Mouse (Mus musculus): ENCODE measurements around the gene D1Pas1. TPM values are rescaled to one million over a fixed set of nuclear protein-coding genes. Genes with fewer than 3 reads are reported as not detected.

D1Pas1 gene
- total and polyA plus RNA-seq, 3 experiments, result not detected

GRCm38 (mm10) chr1:186988281-186988682 is 21.1 kb downstream of the D1Pas1 start:
- H3K4me3 ChIP-seq (ENCODE audit: control insufficient read depth in 1 of 2, insufficient read depth in 1 of 2, low read depth in 2 of 2, low read length in 2 of 2), result no peak overlapping the region
- DNase-seq (ENCODE audit: low read depth, low spot score), result no peak
- H3K27me3 ChIP-seq (ENCODE audit: control insufficient read depth in 1 of 2, insufficient read depth in 2 of 2, low read length in 2 of 2), result no peaks in the 10 kb centered on the region
- H3K9ac ChIP-seq (ENCODE audit: control insufficient read depth, low read depth, low read length, poor library complexity, severe bottlenecking), result no peak overlapping the region
- no peaks in the 10 kb centered on the region for H3K36me3 ChIP-seq (ENCODE audit: control insufficient read depth in 1 of 2, insufficient read depth in 2 of 2, low read length in 2 of 2)
- H3K79me2 ChIP-seq (ENCODE audit: control insufficient read depth, insufficient read depth, low read length, poor library complexity), result no peaks in the 10 kb centered on the region
- no peak for TF ChIP-seq CHD2 (IDR thresholded peaks at IDR 0.05; ENCODE audit: low read length)
- no peak for TF ChIP-seq MYB (IDR thresholded peaks at IDR 0.05; ENCODE audit: low read depth, low read length)
- TF ChIP-seq KAT2A (conservative IDR thresholded peaks at IDR 0.05; ENCODE audit: low read depth, low read length), result no peak
- no peak for TF ChIP-seq ELF1 (IDR thresholded peaks at IDR 0.05; ENCODE audit: low read depth, low read length)
- TF ChIP-seq HCFC1 (IDR thresholded peaks at IDR 0.05; ENCODE audit: low read depth, low read length), result no peak
- no peak for TF ChIP-seq CHD1 (IDR thresholded peaks at IDR 0.05; ENCODE audit: low read depth, low read length)
- no peak for TF ChIP-seq EP300 (IDR thresholded peaks at IDR 0.05; ENCODE audit: low read depth in 1 of 2, low read length in 2 of 2)
- no peak for TF ChIP-seq TBP (IDR thresholded peaks at IDR 0.05; ENCODE audit: low read depth, low read length)
- TF ChIP-seq SIN3A (IDR thresholded peaks at IDR 0.05; ENCODE audit: low read length), result no peak
- no peak for TF ChIP-seq UBTF (IDR thresholded peaks at IDR 0.05; ENCODE audit: borderline replicate concordance, insufficient read depth, low read depth, low read length)
- TF ChIP-seq USF1 (IDR thresholded peaks at IDR 0.05; ENCODE audit: low read depth, low read length), result no peak
- no peak for TF ChIP-seq ZMIZ1 (IDR thresholded peaks at IDR 0.05; ENCODE audit: low read depth, low read length)
- no peak for TF ChIP-seq POLR2AphosphoS5 (IDR thresholded peaks at IDR 0.05; ENCODE audit: borderline replicate concordance, low read depth, low read length)
- TF ChIP-seq SMC3 (IDR thresholded peaks at IDR 0.05; ENCODE audit: low read depth, low read length), result no peak
- no peak for TF ChIP-seq TAL1 (IDR thresholded peaks at IDR 0.05; ENCODE audit: low read length)
- no peak for TF ChIP-seq JUND (IDR thresholded peaks at IDR 0.05; ENCODE audit: low read depth, low read length)
- TF ChIP-seq GABPA (IDR thresholded peaks at IDR 0.05; ENCODE audit: low read depth, low read length), result no peak
- TF ChIP-seq POLR2AphosphoS2 (IDR thresholded peaks at IDR 0.05; ENCODE audit: low read length), result no peak
- TF ChIP-seq MAZ (IDR thresholded peaks at IDR 0.05; ENCODE audit: low read depth, low read length), result no peak
- H3K27ac ChIP-seq (ENCODE audit: control insufficient read depth, low read depth, low read length), result no peak overlapping the region
- no peaks in the 10 kb centered on the region for H3K9me3 ChIP-seq (replicated peaks; ENCODE audit: insufficient read depth, low read length)
- H3K4me1 ChIP-seq (ENCODE audit: control insufficient read depth in 1 of 2, insufficient read depth in 2 of 2, low read length in 2 of 2), result no peaks in the 10 kb centered on the region

GRCm38 (mm10) chr1:186988822-186989221 is 21.6 kb downstream of the D1Pas1 start:
- H3K79me2 ChIP-seq (ENCODE audit: control insufficient read depth, insufficient read depth, low read length, poor library complexity), result no peaks in the 10 kb centered on the region
- TF ChIP-seq MXI1 (IDR thresholded peaks at IDR 0.05; ENCODE audit: low read depth, low read length) (no peak), HCFC1 (IDR thresholded peaks at IDR 0.05; ENCODE audit: low read depth, low read length) (no peak), KAT2A (conservative IDR thresholded peaks at IDR 0.05; ENCODE audit: low read depth, low read length) (no peak), NELFE (IDR thresholded peaks at IDR 0.05; ENCODE audit: low read depth, low read length) (no peak), SMC3 (IDR thresholded peaks at IDR 0.05; ENCODE audit: low read depth, low read length) (no peak), MAZ (IDR thresholded peaks at IDR 0.05; ENCODE audit: low read depth, low read length) (no peak), MAFK (IDR thresholded peaks at IDR 0.05; ENCODE audit: borderline replicate concordance, low read depth, low read length) (no peak), USF1 (IDR thresholded peaks at IDR 0.05; ENCODE audit: low read depth, low read length) (no peak), SIN3A (IDR thresholded peaks at IDR 0.05; ENCODE audit: low read length) (no peak), ZMIZ1 (IDR thresholded peaks at IDR 0.05; ENCODE audit: low read depth, low read length) (no peak), GATA1 (IDR thresholded peaks at IDR 0.05; ENCODE audit: low read depth, low read length) (no peak), JUND (IDR thresholded peaks at IDR 0.05; ENCODE audit: low read depth, low read length) (no peak), GABPA (IDR thresholded peaks at IDR 0.05; ENCODE audit: low read depth, low read length) (no peak), ETS1 (IDR thresholded peaks at IDR 0.05; ENCODE audit: low read depth, low read length) (no peak), CHD2 (IDR thresholded peaks at IDR 0.05; ENCODE audit: low read length) (no peak), MEF2A (IDR thresholded peaks at IDR 0.05; ENCODE audit: extremely low read depth, insufficient replicate concordance, low read depth, low read length, poor library complexity, severe bottlenecking) (no peak), CHD1 (IDR thresholded peaks at IDR 0.05; ENCODE audit: low read depth, low read length) (no peak), ELF1 (IDR thresholded peaks at IDR 0.05; ENCODE audit: low read depth, low read length) (no peak), E2F4 (IDR thresholded peaks at IDR 0.05; ENCODE audit: borderline replicate concordance, low read depth, low read length) (no peak)
- H3K36me3 ChIP-seq (ENCODE audit: control insufficient read depth in 1 of 2, insufficient read depth in 2 of 2, low read length in 2 of 2), result no peaks in the 10 kb centered on the region
- no peaks in the 10 kb centered on the region for H3K9me3 ChIP-seq (replicated peaks; ENCODE audit: insufficient read depth, low read length)
- H3K27ac ChIP-seq (ENCODE audit: control insufficient read depth, low read depth, low read length), result no peak overlapping the region
- no peaks in the 10 kb centered on the region for H3K4me1 ChIP-seq (ENCODE audit: control insufficient read depth in 1 of 2, insufficient read depth in 2 of 2, low read length in 2 of 2)
- no peak overlapping the region for H3K9ac ChIP-seq (ENCODE audit: control insufficient read depth, low read depth, low read length, poor library complexity, severe bottlenecking)
- no peak overlapping the region for H3K4me3 ChIP-seq (ENCODE audit: control insufficient read depth in 1 of 2, insufficient read depth in 1 of 2, low read depth in 2 of 2, low read length in 2 of 2)
- DNase-seq (ENCODE audit: low read depth, low spot score), result no peak
- H3K27me3 ChIP-seq (ENCODE audit: control insufficient read depth in 1 of 2, insufficient read depth in 2 of 2, low read length in 2 of 2), result no peaks in the 10 kb centered on the region

Measured in MEL (cell line).